Mouse (Mus musculus): Measurements from ENCODE around the gene Oip5. TPM values are rescaled to one million over a fixed set of nuclear protein-coding genes. Genes with fewer than 3 reads are reported as not detected.

The Oip5 gene
- total RNA-seq (2023) = 0.55 to 2.7 TPM (median 1.9 TPM) in 4 replicates

GRCm38 (mm10) chr2:119618199-119618982, at the start of gene Oip5, which contains the start of gene Nusap1:
TSS of gene Oip5 (minus strand) at chr2:119618469.
TSS of gene Nusap1 (plus strand) at chr2:119618298.

DNA sequence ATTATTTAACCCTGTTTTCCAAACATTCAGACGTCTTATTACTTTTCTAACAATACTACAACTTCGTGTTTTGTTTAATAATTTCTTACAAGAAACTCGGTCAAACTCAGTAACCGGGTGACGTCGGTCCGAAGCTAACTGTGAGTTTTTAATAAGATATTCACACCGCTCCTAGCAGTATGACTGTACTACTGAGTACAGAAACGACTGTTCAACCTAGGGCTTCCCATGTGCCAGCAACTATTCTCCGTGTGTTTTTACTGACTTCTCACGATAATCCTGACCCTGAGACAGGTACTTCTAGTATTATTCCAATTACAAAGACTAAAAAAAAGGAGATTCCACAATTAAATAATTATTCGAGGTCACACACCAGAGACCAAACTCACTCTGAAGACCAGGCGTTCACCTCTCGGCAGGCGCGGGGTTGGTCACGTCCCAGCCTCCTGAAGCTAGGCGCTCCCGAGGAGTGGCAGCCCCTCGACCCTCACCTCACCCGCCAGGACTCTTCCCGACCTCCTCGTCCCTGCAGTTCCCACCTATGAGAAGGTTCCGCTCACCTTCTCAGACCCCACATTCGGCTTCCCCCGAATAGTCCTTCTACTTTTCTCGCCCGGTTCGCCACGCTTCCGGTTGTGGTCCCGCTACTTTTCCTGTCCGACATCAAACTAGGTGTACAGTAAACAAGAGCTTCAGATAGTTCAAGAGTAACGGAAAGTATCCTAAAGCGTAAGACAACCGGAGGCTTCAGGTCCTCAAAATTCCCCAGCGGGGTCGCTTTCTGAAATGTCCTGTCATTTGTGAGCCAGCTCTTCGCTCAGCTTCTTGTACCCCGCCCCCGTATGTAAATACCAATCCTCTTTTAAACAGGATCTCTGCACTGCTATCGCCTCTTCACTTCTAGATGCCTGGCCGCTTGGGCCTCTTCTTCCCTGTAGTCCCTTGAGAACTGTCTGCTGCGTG, 44.2 kb upstream of the Oip5 start, which contains the start of gene Ndufaf1:
Gene Ndufaf1, minus strand, starts transcription at position 608 of the 963 bp plus-strand sequence.

Other genes starting within 250 kb of the Oip5 start
- gene Ino80, start 140.8 kb downstream of the Oip5 start, total RNA-seq (2023) = 46.1 to 50.5 TPM (median 49.4 TPM) in 4 replicates
- gene Exd1, start 70.8 kb downstream of the Oip5 start, total RNA-seq (2023) = 0.86 TPM in 1 of 4 replicates, not detected in the others
- gene Chp1, start 70.8 kb downstream of the Oip5 start, total RNA-seq (2023) = 61.9 to 72.0 TPM (median 66.7 TPM) in 4 replicates
- 2.2 to 6.0 TPM (median 3.1 TPM) in 4 replicates for gene Nusap1, start 171 bp downstream of the Oip5 start, total RNA-seq (2023)
- gene Ndufaf1, start 44.4 kb upstream of the Oip5 start, total RNA-seq (2023) = 13.5 to 16.7 TPM (median 14.1 TPM) in 4 replicates
- gene Rtf1, start 56.6 kb upstream of the Oip5 start, total RNA-seq (2023) = 53.7 to 64.2 TPM (median 57.2 TPM) in 4 replicates
- 0.31 to 1.0 TPM (median 0.32 TPM) in 3 of 4 replicates, not detected in the other for gene Itpka, start 123.9 kb upstream of the Oip5 start, total RNA-seq (2023)
- 21.7 to 24.4 TPM (median 22.1 TPM) in 4 replicates for gene Ltk, start 142.0 kb upstream of the Oip5 start, total RNA-seq (2023)
- gene Rpap1, start 169.1 kb upstream of the Oip5 start, total RNA-seq (2023) = 28.8 to 35.4 TPM (median 32.3 TPM) in 4 replicates
- 0.17 to 0.56 TPM in 2 of 4 replicates, not detected in the others for gene Tyro3, start 179.3 kb upstream of the Oip5 start, total RNA-seq (2023)